In the genomic region with DNA sequence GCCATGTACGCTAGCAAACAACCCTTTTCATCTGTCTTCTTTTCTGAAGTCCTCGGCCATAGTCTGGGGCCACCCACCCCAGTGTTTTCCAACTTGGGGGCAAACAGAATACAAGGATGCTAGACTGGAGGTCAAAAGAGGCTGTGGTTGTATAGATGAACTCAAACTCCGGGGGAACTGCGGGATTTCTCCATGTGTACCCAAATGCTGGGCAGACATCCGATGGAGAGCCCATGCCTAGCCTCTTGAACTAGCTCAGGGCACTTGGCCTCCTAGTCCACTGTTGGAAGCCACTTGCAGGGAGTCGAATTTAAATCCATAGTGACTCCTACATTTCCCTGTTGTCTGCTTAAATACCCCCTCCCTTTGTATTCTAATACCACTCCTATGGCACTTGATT, we compare ENCODE assay signal across 11 mouse cellular contexts. TPM values are rescaled to one million over a fixed set of nuclear protein-coding genes. Genes with fewer than 3 reads are reported as not detected.
DNase-seq lines count a peak whose midpoint lies in the region; ATAC-seq and TF ChIP-seq lines count a peak whose summit lies in the region.
"Had no signal": no experiment of that assay in that cellular context is flagged by ENCODE, and none has a peak within 500 bp of the region (broad histone marks: within the 10 kb centered on the region; RNA-seq: fewer than 3 reads in every experiment).

No protein-coding gene starts in this region.

- DNase-seq in heart, postnatal 4 days: no peak
- no peak for DNase-seq in hindbrain, embryonic 10.5 days (ENCODE audit: low spot score)
- DNase-seq in liver, postnatal 0 days: no peak
- DNase-seq in spleen, postnatal 4 days (ENCODE audit: low spot score in 2 of 2): no peak
- no peak for DNase-seq in cerebellum, postnatal 10 days
- no peak for DNase-seq in right cerebral cortex, postnatal 25 days

- H3K9me3 ChIP-seq in heart, embryonic 12.5 days (replicated peaks): no peaks in the 10 kb centered on the region
- H3K9me3 ChIP-seq in ES-Bruce4 (replicated peaks; ENCODE audit: control insufficient read depth, insufficient read depth, low read length, poor library complexity, severe bottlenecking): no peaks in the 10 kb centered on the region
- no peaks in the 10 kb centered on the region for H3K9me3 ChIP-seq in hindbrain, embryonic 10.5 days
- H3K9me3 ChIP-seq in liver, postnatal 0 days (ENCODE audit: low read length): no peaks in the 10 kb centered on the region

- peak overlapping the region; percentile 78 for H3K4me2 ChIP-seq in heart, embryonic 12.5 days
- H3K4me2 ChIP-seq in liver, postnatal 0 days (ENCODE audit: low read depth, low read length): 0 out of 2 replicates have a peak overlapping the region, but pooled peaks have one; percentile 80

- peak overlapping the region; percentile 87 for H3K4me3 ChIP-seq in heart, embryonic 12.5 days
- H3K4me3 ChIP-seq in ES-Bruce4 (ENCODE audit: low read depth, low read length): 0 out of 2 replicates have a peak overlapping the region, but pooled peaks have one; percentile 24
- peak overlapping the region; percentile 74 for H3K4me3 ChIP-seq in hindbrain, embryonic 10.5 days
- H3K4me3 ChIP-seq in liver, postnatal 0 days (ENCODE audit: low read depth, low read length): no peak overlapping the region

- H3K27ac ChIP-seq in heart, embryonic 12.5 days (ENCODE audit: poor library complexity, severe bottlenecking): no peak overlapping the region
- no peak overlapping the region for H3K27ac ChIP-seq in ES-Bruce4 (ENCODE audit: insufficient read depth, low read length)
- peak overlapping the region; percentile 74 for H3K27ac ChIP-seq in hindbrain, embryonic 10.5 days
- no peak overlapping the region for H3K27ac ChIP-seq in liver, postnatal 0 days (ENCODE audit: low read depth)

- H3K4me1 ChIP-seq in heart, embryonic 12.5 days (replicated peaks): peaks cover 8% of the 10 kb centered on the region
- no peaks in the 10 kb centered on the region for H3K4me1 ChIP-seq in ES-Bruce4 (ENCODE audit: control insufficient read depth, insufficient read depth, low read length)
- H3K4me1 ChIP-seq in hindbrain, embryonic 10.5 days (replicated peaks): peaks cover 12% of the 10 kb centered on the region
- H3K4me1 ChIP-seq in liver, postnatal 0 days (ENCODE audit: insufficient read depth): peaks cover 10% of the 10 kb centered on the region

- TF ChIP-seq EP300 in ES-Bruce4 (IDR thresholded peaks at IDR 0.05; ENCODE audit: insufficient read depth, low read depth, low read length): no peak
- no peak for TF ChIP-seq EP300 in liver, postnatal 0 days (IDR thresholded peaks at IDR 0.05; ENCODE audit: low read depth)

- H3K36me3 ChIP-seq in heart, embryonic 12.5 days: peaks cover 19% of the 10 kb centered on the region
- H3K36me3 ChIP-seq in ES-Bruce4 (ENCODE audit: control insufficient read depth, insufficient read depth, low read length, poor library complexity, severe bottlenecking): peaks cover 15% of the 10 kb centered on the region
- peaks cover 35% of the 10 kb centered on the region for H3K36me3 ChIP-seq in hindbrain, embryonic 10.5 days
- H3K36me3 ChIP-seq in liver, postnatal 0 days (replicated peaks; ENCODE audit: insufficient read depth, low read length): peaks cover 6% of the 10 kb centered on the region; the same call in 1 of the 2 replicates

- no peaks in the 10 kb centered on the region for H3K27me3 ChIP-seq in heart, embryonic 12.5 days (replicated peaks)
- H3K27me3 ChIP-seq in ES-Bruce4 (ENCODE audit: control insufficient read depth, insufficient read depth, low read length, poor library complexity, severe bottlenecking): no peaks in the 10 kb centered on the region
- H3K27me3 ChIP-seq in hindbrain, embryonic 10.5 days (ENCODE audit: insufficient read depth, poor library complexity, severe bottlenecking): no peaks in the 10 kb centered on the region
- H3K27me3 ChIP-seq in liver, postnatal 0 days (ENCODE audit: insufficient read depth, low read length): no peaks in the 10 kb centered on the region

- no peak overlapping the region for H3K9ac ChIP-seq in heart, embryonic 12.5 days
- H3K9ac ChIP-seq in ES-Bruce4 (ENCODE audit: low read depth, poor library complexity, severe bottlenecking): no peak overlapping the region
- no peak overlapping the region for H3K9ac ChIP-seq in liver, postnatal 0 days (replicated peaks)

- WGBS in heart, embryonic 12.5 days: 33% methylated on average over 6 of the region's 6 CpGs
- 35% methylated on average over 6 of the region's 6 CpGs for WGBS in hindbrain, embryonic 10.5 days
- WGBS in liver, postnatal 0 days (ENCODE audit: insufficient replicate concordance): 27% methylated on average over 6 of the region's 6 CpGs

- TF ChIP-seq POLR2A in ES-Bruce4 (IDR thresholded peaks at IDR 0.05; ENCODE audit: insufficient read depth, low read length): no peak

- peak; percentile 14; the same call in 1 of the 2 replicates for ATAC-seq in heart, embryonic 12.5 days (ENCODE audit: insufficient number of reproducible peaks, low FRiP score)
- no peak for ATAC-seq in liver, postnatal 0 days

- no peak for TF ChIP-seq CTCF in ES-Bruce4 (IDR thresholded peaks at IDR 0.05; ENCODE audit: low read depth, low read length)
- no peak for TF ChIP-seq CTCF in liver, postnatal 0 days (IDR thresholded peaks at IDR 0.05; ENCODE audit: low read depth)

RNA-seq across cellular contexts. Expression of gene Zik1, which starts 0.4 kb away (rescaled TPM):
- polyA plus RNA-seq in heart, embryonic 12.5 days (2016; fragmentation: Nextera tagmentation; extraction: Ambion mirVana): 8.0 and 9.3 TPM in 2 replicates
- total RNA-seq in heart, postnatal 4 days (2021): 1 to 10 TPM; 5.0 to 5.1 TPM
- polyA plus RNA-seq in ES-Bruce4 (2011; ENCODE audit: insufficient read depth, insufficient read length, low read depth, missing spikeins): 6.6 and 7.2 TPM in 2 replicates
- 30.5 and 31.2 TPM in 2 replicates for polyA plus RNA-seq in hindbrain, embryonic 10.5 days (2016; fragmentation: Nextera tagmentation; extraction: Ambion mirVana)
- polyA plus RNA-seq in liver, postnatal 0 days (2015; fragmentation: Nextera tagmentation; extraction: Ambion mirVana): 0.59 and 0.86 TPM in 2 replicates

RNA-seq across cellular contexts. Expression of gene Vmn1r67, which starts 52.4 kb away (rescaled TPM):
- polyA plus RNA-seq in heart, embryonic 12.5 days (2016; fragmentation: Nextera tagmentation; extraction: Ambion mirVana): not detected in 2 replicates
- not detected for total RNA-seq in heart, postnatal 4 days (2021)
- polyA plus RNA-seq in ES-Bruce4 (2011; ENCODE audit: insufficient read depth, insufficient read length, low read depth, missing spikeins): not detected in 2 replicates
- polyA plus RNA-seq in hindbrain, embryonic 10.5 days (2016; fragmentation: Nextera tagmentation; extraction: Ambion mirVana): not detected in 2 replicates
- polyA plus RNA-seq in liver, postnatal 0 days (2015; fragmentation: Nextera tagmentation; extraction: Ambion mirVana): not detected in 2 replicates
- total RNA-seq: adrenal gland, adult 18-20 months; left cerebral cortex, postnatal 10 days had no signal
- polyA plus RNA-seq: C2C12 had no signal
